Comparison of ENCODE assay signal across 10 mouse cellular contexts in the genomic region with DNA sequence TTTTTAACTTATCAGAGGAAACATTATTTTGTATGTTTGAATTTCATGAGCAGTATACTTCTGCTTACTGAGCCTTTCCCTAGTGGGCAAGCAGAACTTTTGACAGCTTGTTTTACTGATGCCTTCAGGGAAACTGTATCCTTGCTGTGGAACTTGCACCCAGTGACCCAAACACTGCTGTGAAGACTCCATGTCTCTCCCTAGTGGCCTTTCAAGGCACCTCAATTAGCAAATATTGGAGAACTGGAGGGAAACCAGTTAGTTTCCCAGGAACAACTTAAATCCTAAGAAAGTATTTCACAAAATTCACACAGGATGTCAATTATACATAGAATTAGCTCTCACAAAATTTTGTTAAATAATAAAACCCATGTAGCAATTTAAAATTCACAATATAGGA. TPM values are rescaled to one million over a fixed set of nuclear protein-coding genes. Genes with fewer than 3 reads are reported as not detected.
DNase-seq lines count a peak whose midpoint lies in the region; ATAC-seq lines count a peak whose summit lies in the region.
"Had no signal": no experiment of that assay in that cellular context is flagged by ENCODE, and none has a peak within 500 bp of the region (broad histone marks: within the 10 kb centered on the region; RNA-seq: fewer than 3 reads in every experiment).

No protein-coding gene starts in this region.

- H3K36me3 ChIP-seq in heart, embryonic 12.5 days: no peaks in the 10 kb centered on the region
- H3K36me3 ChIP-seq: lung, embryonic 15.5 days had no signal

- 0 out of 2 replicates have a peak overlapping the region, but pooled peaks have one; percentile 54 for H3K27ac ChIP-seq in heart, embryonic 12.5 days (ENCODE audit: poor library complexity, severe bottlenecking)
- H3K27ac ChIP-seq: lung, embryonic 15.5 days had no signal

- no peaks in the 10 kb centered on the region for H3K9me3 ChIP-seq in heart, embryonic 12.5 days (replicated peaks)
- H3K9me3 ChIP-seq: lung, embryonic 15.5 days had no signal

- no peaks in the 10 kb centered on the region for H3K27me3 ChIP-seq in heart, embryonic 12.5 days (replicated peaks)
- H3K27me3 ChIP-seq: lung, embryonic 15.5 days had no signal

- peaks cover 22% of the 10 kb centered on the region for H3K4me1 ChIP-seq in heart, embryonic 12.5 days (replicated peaks)

- DNase-seq in heart, postnatal 25 days (ENCODE audit: low spot score): no peak
- DNase-seq in lung, postnatal 36 days: peak; percentile 27
- DNase-seq in lung, postnatal 14 days: no peak
- peak; percentile 63 for DNase-seq in embryo, embryonic 10.5 days (ENCODE audit: low spot score)
- peak; percentile 50 for DNase-seq in retina, postnatal 1 day
- no peak for DNase-seq in urinary bladder, adult 2 months (ENCODE audit: low spot score)
- DNase-seq: gastrocnemius, postnatal 14 days had no signal

- H3K4me2 ChIP-seq in heart, embryonic 12.5 days: peak overlapping the region; percentile 67; the same call in 1 of the 2 replicates

- ATAC-seq in heart, embryonic 12.5 days (ENCODE audit: insufficient number of reproducible peaks, low FRiP score): no peak
- ATAC-seq in erythroid progenitor cell, adult 5-6 weeks (replicated peaks; ENCODE audit: low FRiP score, poor library complexity, severe bottlenecking): no peak

- peak overlapping the region; percentile 14; the same call in 1 of the 2 replicates for H3K4me3 ChIP-seq in heart, embryonic 12.5 days

- intact Hi-C loops in heart, postnatal 25 days (cut with DNase I): loop anchor here (10.0 kb wide), 1 partner anchor 75 kb away; no protein-coding TSS in a partner anchor

- H3K9ac ChIP-seq in heart, embryonic 12.5 days: no peak overlapping the region
- H3K9ac ChIP-seq: lung, embryonic 15.5 days had no signal

RNA-seq across cellular contexts. Expression of gene Vegfc, which starts 2.2 kb away (rescaled TPM):
- 19.7 and 23.2 TPM in 2 replicates for polyA plus RNA-seq in heart, embryonic 12.5 days (2016; fragmentation: Nextera tagmentation; extraction: Ambion mirVana)
- 1 to 10 TPM; 6.3 to 7.0 TPM for total RNA-seq in heart, postnatal 25 days (2021)
- 7.3 and 8.6 TPM in 2 replicates for polyA plus RNA-seq in urinary bladder, adult 2 months (2012; rRNA removed)
- total RNA-seq in erythroid progenitor cell, adult 5-6 weeks (2015; ENCODE audit: low replicate concordance): 3.2 TPM in 1 of 2 replicates, not detected in the other
- total RNA-seq in erythroid progenitor cell, adult 5-6 weeks (2017; ENCODE audit: low replicate concordance): 19.6 TPM in 1 of 2 replicates, not detected in the other

Comparison
In these comparisons a context has a peak if more than half of its experiments do, and no peak if none do; other contexts are left out.
1. DNase-seq: peak in lung, postnatal 36 days (single experiment), embryo, embryonic 10.5 days (single experiment) and retina, postnatal 1 day (single experiment); none in heart, postnatal 25 days (single experiment), lung, postnatal 14 days (single experiment) and urinary bladder, adult 2 months (single experiment).